Mouse (Mus musculus) layer of hippocampus, postnatal 25 days (tissue): ENCODE measurements at regions not wholly inside any gene's neighbourhood (a gene's known extent, or its start where the extent isn't known, plus 50 kb on each side); places are given as distances from the start of the nearest gene placed in this dataset.

Source experiments
- DNase-seq, 2 experiments: peaks; one replicate each; pipeline ENCODE4 v3.0.0; 2022; ENCODE audit warnings: mixed read lengths in 2 of 2, low spot score in 1 of 2; ENCODE audit errors: extremely low spot score in 1 of 2

DNA sequence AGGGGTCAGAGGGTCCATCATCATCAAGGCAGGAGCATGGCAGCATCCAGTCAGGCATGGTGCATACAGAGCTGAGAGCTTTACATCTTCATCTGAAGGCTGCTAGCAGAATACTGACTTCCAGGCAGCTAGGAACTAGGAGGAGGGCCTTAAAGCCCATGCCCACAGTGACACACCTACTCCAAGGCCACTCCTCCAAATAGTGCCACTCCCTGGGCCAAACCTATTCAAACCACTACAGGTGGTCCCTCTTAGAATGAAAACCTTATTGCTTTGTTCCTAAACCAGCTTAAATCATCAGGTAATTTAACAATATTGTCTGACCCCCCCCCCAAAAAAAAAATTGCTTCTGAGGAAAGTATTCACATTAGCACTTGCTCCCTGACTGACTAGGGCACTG is 190.3 kb downstream of the Zfp326 start:
- DNase-seq, result no peak

DNA sequence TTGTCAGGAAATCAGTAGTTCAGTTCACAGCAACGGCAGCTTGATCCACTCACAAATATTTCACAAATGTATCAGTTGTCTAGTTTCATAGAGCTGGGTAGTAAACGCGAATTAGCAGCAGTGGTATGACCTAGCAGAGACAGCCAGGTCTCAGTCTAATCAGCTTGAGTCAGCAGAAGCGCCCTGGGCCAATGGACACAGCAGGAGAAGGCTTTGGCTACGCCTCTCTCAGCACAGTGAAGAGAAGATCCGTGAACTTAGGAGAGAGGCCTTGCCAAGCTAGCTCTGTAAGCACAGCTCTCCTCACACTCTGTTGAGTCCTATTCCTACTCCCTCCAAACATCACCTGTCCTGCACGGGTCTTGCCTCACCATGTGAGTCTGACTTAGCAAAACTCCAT is 188.0 kb downstream of the Zfp326 start:
- DNase-seq, result no peak

DNA sequence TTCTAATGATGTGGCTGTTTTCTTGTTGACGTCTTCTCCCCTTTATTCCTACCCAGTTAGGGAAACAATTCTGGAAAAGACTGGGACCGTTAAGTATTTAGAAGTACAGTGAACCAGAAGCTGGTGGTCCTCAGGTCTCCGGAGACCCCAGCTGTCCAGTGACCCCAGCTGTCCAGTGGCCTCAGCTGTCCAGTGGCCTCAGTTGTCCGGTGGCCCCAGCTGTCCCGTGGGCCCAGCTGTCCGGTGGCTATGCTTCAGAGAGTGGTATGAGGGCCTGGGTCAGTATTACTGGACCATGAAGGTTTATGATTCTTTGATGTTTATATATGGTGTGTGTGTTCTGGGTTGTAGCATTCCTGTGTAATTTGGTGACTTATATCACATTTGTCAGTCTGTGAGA is 186.6 kb downstream of the Zfp326 start:
- DNase-seq, result no peak

DNA sequence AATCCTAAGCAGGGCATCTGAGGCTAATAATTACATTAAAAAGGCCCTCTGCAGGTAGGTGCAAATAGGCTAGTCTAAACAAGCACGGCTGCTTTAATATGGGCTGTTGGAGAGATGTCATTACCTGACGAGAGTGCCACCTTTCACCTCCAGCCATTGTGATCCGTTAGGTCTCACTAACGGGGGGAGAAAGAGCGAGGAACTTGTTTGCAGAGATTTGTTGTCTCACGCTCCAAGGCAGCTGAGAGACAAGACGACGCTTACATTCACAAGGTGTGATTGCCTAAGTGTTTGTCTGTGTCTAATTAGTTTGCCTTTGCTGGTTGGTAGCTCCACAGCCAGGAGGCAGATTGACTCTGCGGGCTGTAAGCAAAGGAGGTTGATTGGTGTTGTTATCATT is 180.3 kb downstream of the Zfp326 start:
- DNase-seq, result no peak

- DNase-seq, result peak in 1 of 2 experiments; percentile 13
These were observed 178.9 kb downstream of the Zfp326 start for GRCm38 (mm10) chr5:106055221-106055620.

DNA sequence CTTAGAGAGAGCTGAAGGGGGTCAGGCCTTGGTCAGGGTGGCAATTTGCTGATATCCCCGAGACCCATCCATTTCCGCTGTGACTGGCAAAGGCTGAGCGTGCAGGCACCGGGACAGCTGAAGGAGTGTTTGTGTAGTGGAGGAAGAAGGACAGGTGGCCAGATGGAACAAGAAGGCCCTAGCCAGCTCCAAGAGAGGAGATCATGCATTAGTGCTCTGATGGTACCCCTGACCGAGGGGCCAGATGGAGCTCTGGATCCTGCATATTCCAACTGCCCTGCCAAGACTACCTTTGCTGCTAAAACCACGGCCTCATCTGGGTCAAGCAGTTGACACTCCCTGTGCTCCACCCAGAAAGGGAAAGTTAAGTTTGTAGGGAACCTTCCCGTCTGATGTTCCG is 174.7 kb downstream of the Zfp326 start:
- DNase-seq, result no peak

GRCm38 (mm10) chr5:106044878-106045585 is 168.7 kb downstream of the Zfp326 start:
- DNase-seq, result no peak

- DNase-seq, result no peak
These were observed 162.0 kb downstream of the Zfp326 start for GRCm38 (mm10) chr5:106038321-106038720.

DNA sequence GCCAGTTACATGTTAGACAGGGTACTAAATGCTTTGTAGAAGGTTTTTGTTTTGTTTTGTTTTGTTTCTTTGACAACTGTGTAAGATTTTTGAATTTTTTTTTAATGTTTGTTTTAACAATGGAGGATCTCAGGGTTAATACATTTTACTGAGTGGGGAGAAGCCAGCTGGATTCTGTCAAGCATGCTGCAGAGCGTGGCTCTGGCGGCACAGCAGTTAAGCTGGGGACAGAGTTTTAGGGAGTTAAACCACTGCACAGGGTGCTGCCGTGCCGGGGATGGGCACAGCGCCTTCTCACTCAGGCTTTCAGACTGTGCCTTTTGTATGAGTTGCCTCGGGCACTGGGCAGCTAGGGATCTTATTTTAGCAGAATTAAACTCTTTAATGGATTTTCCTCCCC is 159.8 kb downstream of the Zfp326 start:
- DNase-seq, result no peak

DNA sequence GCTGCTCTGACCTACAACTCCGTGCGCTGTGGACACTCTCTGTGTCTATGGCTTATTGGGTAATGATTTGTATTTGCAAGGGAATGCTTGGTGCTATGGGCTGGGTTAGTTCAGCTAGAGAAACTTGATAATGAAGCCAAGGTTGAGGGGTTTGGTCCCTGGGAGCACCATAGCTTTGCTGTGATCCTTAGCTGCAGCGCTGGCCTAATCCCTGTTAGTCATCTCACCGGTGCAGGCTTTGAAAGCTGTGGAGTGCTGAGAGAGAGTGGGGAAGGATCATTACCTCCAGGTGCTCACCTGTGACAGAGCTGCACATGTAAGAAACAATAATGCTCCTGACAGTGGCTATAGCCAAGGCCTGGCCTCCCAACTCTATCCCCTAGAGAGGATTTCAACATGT is 156.6 kb downstream of the Zfp326 start:
- no peak for DNase-seq

DNA sequence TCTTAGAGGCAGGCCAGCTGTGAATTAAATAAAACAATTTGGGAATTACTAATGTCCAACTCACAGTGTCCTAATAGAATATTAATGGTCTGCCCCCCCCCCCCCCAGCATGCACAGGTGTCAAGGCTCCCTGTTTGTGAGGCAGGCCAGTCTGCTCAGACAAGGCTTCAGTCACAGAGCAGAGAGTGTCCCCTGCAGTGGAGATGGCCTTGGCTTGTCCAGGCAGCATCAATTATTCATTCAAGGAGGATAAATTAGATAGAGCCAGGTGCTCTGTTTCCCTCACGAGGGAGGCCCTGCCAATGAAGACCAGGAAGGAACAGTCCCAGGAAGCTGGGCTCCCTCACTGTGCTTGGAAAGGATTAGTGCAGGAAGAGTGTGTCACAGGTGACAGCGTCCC is 150.5 kb downstream of the Zfp326 start:
- no peak for DNase-seq

GRCm38 (mm10) chr5:106004292-106004917 is 128.0 kb downstream of the Zfp326 start:
- no peak for DNase-seq

DNA sequence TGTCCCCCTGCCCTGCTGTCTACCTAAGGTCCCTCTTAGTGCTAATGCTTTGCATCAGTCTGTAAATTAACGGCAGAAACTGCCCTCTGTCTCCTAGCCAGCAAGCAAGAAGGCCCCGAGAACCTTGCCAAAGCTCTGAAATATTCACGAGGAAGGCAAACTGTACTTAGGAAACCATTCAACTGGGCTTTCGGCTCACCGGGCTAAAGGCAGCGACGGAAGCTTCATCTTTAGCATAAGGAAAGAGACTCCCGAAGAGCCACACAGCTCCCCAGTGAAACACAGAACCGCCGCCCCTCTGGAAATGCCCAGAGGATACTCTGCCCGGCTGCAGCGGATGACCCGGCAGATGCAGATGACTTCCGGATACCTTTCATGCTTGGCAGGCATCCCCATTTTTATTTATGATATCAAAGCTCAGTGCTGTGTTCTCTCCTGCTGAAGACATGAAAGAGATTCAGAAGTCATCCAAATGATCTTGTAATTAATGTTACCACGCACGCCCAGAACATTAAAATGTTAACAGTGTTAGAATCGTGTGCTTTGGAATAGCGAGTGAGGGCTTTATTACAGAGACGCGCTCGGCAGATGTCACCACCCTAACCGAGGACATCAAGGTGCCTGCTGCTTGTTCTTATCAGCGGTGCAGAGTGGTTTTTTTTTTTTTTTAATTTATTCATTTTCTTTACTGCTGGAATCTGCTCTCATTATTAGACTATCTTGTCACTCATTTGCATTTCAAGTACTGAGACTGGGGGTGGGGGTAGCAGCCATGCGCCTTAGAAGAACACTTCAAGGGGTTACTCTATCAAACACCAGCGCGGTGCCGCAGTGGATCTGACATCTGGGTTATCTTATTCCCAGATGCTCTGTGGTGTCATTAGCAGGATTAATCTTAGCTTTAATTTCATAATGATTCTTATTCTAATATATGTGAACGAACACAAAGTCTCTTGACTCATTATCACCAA is 127.2 kb downstream of the Zfp326 start:
- no peak for DNase-seq

- no peak for DNase-seq
These were observed 126.0 kb downstream of the Zfp326 start for GRCm38 (mm10) chr5:106002330-106002729.

- DNase-seq, result no peak
These were observed 117.9 kb downstream of the Zfp326 start for GRCm38 (mm10) chr5:105994218-105994617.

- no peak for DNase-seq
These were observed 116.8 kb downstream of the Zfp326 start for GRCm38 (mm10) chr5:105993066-105993760.

DNA sequence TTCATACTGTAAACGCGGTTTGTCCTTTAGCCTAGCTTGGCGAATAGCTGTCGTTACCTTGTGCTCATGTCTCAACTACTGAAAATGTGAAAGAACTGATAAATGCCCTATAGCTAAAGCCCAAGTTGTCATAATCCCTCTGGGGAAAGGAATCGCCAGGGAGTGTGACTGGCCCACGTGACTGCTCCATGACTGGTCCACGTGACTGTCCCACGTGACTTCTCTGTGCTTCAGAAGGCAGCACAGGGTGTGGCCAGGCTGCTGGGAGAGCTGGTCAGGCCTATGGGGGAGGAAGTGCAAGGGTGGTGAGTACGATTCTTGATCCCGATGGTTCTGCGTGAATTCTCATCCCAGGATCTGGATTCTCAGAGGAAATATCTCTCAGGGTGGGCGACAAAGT is 114.4 kb downstream of the Zfp326 start:
- DNase-seq, result no peak

DNA sequence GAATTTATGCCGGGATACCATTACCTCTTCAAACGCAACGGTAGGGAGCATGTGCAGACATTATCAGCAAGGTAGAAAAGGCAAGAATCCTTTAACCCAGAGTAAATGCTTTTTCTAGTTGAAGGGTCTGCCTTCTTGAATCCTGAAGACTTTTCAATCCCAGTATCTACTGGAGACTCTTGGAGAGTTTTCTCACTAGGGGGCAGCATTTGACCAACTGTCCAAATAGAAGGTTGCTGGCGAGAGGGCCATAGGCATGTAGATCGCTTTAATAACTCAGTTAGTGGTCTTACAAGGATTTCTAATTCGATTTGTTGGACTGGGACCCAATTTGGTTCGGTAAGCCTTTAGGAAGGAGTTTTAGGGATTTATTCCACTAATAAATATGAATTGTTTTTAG is 110.0 kb downstream of the Zfp326 start:
- peak in 1 of 2 experiments; percentile 55 for DNase-seq

DNA sequence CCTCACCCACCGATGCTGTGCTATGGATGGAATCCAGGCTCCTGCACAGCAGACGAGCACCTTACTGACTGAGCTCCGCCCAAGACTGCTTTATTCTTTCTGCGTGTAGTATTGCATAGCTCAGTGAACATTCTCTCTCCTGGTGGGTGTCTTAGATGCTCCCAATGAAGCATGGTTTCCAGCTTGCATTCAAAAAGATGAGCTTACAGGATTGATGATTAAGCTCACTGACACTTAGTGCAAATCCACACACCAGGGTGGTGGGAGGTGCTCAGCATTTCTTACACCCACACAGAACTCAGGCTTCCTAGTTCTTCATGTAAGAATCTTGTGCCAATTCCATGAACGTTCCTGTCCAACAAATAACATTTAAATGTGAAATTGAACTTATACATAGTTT is 106.8 kb downstream of the Zfp326 start:
- DNase-seq, result no peak

GRCm38 (mm10) chr5:105976746-105977145 is 100.4 kb downstream of the Zfp326 start:
- DNase-seq, result no peak

DNA sequence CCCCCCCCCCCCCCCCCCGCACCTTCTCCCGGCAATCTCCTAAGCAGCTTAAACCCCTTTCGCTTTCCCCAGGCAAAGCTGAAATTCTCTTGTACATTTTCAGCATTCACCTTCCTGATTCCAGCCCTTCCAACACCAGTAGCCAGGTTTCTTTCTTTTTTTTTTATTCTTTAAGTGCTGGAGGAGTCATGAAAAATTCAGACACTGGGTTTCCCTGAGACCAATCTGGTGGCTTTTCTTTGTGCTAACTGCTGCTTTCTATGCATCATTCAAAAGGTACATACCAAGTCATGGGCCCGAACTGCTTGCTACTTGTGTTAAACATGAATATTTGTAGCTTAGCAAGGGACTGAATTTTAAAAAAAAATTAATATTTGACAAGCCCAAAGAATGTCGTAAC is 99.7 kb downstream of the Zfp326 start:
- DNase-seq, result no peak
